Mouse (Mus musculus) thymus, postnatal 4 days (tissue): Measurements from ENCODE around the gene Baz1b.

Experiments used
- DNase-seq: peaks from one replicate; pipeline ENCODE4 v3.0.0; 2021

Baz1b gene

DNA sequence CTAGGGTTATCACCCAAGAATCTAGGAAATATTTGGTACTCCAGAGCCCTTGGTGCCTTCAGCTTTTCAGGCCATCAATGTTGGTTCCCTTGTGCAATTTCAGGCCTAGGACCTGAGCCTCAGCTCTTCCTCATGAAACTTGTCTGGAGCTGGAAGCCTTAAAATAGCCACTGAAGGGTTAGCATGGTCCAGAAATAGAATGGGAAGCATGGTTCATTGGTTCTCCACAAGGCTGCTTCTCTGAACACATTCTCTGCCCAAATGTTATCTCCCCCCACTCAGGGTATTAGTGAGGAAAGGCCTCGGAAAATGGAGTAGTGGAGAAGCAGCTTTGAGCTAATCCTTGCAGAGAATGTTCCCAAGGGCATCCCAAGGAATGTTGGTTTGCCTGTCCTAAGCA lies 54.4 kb downstream of the Baz1b start:
- no peak for DNase-seq

GRCm38 (mm10) chr5:135242136-135242535 lies 55.1 kb downstream of the Baz1b start:
- DNase-seq: no peak

- DNase-seq: no peak
Observed at GRCm38 (mm10) chr5:135242608-135243007, 55.5 kb downstream of the Baz1b start.

- DNase-seq: no peak
Observed at GRCm38 (mm10) chr5:135243166-135243565, 56.1 kb downstream of the Baz1b start.

DNA sequence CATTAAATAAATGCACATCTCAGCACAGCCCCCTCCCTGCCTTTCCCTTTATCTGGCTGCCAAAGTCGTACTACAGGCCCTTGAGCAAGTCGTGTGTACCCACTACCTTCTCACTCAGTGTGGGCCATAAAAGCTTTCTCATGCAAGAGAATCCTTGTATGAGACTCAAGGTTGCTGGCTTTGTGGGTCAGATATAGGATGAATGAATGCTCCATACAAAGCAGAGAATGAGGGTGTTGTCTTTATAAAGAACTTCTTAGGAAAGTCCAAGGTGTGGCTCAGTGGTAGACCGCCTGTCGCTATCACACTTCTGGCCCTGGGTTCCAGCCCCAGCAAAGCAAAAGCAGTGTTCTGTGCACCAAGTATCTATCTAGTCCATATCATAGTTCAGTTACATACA lies 59.5 kb downstream of the Baz1b start:
- DNase-seq: no peak

DNA sequence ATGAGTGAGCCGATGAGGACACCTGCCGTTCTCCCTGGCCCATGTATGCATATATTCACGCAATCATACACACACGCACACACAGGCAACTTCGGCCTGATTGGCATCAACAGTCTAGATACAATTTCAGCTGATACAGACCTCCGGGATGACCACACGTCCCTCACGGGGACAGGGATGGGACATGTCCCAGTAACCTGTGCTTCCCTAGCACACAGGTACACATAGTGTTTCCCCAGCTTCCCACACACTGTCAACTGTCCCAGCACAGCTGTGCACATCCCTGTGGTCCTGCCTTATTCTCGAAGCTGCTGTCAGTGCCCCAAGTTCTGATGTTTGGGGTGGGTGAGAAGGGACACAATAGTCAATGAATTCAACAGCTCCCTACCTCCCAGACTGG lies 60.3 kb downstream of the Baz1b start:
- DNase-seq: no peak

GRCm38 (mm10) chr5:135248956-135249676 lies 62.1 kb downstream of the Baz1b start:
- no peak for DNase-seq

- DNase-seq: peak; percentile 57
Observed at GRCm38 (mm10) chr5:135250186-135251078, 63.4 kb downstream of the Baz1b start.

DNA sequence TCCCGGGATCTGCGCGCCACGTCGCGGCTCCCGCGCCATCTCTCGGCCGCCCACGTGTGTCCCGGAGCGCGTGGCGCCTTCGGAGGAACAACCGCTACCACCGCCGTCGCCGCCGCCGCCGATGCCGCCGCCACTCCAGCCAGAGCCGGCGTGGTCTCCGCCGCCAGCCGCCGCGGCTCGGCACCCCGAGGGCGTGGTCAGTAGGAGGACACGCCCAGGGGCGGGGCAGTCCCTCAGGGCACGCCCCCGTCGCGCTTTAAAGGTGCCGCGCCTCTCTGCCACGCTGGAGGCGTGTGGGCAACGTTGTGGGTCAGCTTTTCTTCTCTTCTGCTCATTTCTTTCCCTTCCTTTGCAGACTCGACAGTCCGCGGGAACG lies 64.0 kb downstream of the Baz1b start, which contains the start of gene Fzd9:
Gene Fzd9, minus strand, starts transcription at position 152 of the 376 bp plus-strand sequence.
- peak; percentile 93 for DNase-seq

DNA sequence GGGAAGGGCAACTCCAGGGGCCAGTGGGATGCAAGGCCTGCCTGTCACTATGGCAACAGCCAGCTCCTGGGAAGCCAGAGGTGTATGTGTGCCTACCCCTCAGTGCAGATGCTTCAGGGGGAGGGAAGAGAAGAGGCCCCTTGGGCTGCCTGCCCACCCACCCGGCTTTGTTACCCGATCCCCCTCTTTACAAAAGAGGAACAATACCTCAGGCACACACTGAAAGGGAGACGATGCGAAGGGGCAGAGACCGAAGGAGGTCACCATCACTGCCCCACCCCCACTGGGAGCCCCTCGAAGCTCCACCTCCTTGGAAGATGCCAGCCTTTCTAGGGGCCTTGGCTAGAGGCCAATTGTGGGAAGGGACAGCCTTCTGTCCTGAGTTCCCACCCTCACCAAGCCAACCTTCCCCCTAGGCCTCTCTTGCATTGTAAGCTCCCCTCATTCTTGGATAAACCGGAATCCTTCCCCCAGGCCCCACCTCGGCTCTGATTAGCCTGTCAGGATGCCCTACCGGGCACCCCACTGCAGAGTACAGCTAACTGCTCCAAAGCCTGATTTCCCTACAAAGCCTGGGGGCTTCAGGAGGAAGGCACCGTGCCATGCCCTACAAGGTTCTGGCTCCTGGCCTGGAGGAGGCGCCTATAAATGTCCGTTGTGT lies 66.8 kb downstream of the Baz1b start:
- DNase-seq: no peak

DNA sequence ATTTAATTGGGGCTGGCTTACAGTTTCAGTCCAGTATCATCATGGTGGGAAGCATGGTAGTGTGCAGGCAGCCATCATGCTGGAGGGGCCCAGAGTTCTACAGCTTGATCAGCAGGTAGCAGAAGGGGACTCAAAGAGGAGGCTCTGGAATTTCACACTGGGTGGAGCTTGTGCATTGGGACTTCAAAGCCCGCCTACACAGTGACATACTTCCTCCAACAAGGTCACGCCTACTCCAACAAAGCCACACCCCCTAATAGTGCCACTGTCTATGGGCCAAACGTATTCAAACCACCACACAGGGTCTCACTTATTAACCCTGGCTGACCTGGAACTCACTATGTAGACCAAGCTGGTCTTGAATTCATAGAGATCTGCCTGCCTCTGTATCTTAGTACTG lies 69.1 kb downstream of the Baz1b start:
- no peak for DNase-seq

DNA sequence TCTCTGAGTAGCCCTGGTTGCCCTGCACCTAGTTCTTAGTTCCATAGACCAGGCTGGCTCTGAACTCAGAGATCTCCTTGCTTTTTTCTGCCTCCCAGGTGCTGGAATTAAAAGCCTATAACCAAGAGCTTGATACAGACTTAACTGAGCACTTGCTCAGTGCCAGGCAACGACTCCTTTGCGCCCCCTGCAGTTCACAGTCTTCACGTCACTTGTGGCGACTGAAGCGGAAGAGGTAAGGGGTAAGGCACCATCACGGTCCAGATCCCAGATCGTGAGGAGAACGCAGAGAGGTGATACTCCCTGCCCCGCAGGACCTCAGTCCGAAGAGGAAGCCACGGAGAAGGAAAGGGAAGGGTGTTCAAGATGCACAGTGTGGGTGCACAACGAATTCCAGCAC lies 70.5 kb downstream of the Baz1b start:
- DNase-seq: peak; percentile 62

DNA sequence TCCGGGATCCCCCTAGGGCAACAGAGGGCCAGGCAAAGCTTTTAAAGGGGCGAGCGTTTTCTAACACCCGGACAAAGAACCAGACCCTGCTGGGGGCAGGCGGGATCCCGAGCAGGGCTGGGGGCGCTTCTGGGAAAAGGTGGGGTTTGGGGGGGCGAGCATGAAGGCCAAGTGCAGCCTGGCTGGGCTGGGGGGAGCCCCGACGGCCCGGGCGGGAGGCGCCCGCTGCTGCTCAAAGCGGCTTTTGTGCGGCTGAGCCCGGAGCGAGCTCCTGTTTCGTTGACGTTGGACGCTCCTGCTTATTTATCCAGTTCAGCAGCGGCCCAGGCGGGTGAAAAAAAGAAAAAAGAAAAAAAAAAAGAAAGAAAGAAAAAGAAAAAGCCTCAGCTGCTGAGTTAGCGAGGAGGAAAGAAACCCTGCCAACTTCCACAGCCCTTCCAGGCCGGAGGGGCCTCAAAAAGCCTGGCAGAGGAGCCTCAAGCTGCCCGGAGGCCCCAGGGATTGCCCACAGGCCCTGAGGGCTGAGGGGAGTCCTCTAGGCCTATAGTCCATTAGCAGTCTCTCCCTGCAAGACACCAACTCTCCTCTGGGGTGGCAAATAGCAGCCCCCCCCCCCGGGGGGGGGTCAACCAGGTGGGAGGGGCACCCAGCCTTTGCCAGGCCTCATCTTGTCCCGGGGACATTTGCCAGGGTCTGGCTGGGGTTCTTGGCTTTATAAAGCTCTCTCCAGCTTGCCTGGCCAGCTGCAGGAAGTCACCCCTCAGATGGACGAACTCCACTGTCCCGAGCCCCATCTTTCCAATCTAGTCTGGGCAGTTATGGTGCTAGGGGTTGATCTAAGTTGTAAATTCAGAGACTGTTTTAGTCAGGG lies 71.5 kb downstream of the Baz1b start:
- DNase-seq: no peak

GRCm38 (mm10) chr5:135263866-135264503 lies 76.9 kb downstream of the Baz1b start:
- DNase-seq: peak; percentile 72

DNA sequence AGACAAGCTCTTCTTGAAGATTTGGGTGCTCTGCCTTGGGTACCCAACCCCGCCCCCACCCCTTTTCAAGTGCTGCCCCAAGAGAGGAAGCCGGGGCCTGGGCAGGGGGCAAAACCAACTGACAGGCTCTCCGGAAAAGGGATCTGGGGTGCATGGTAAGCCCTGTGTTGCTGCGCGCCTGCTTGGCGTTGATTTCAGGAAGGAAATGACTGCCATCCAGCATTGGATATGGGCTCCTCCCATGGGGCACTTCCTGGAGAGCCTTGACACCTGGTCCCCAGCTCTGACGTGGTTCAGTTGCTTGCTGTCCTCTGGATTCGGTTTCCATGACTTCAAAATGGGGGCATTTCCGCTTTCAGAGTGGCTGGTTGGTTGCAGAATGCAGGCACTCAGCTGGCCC lies 77.5 kb downstream of the Baz1b start:
- DNase-seq: peak; percentile 65

GRCm38 (mm10) chr5:135269451-135269850 lies 82.4 kb downstream of the Baz1b start:
- no peak for DNase-seq

GRCm38 (mm10) chr5:135270361-135270760 lies 83.3 kb downstream of the Baz1b start:
- DNase-seq: no peak

DNA sequence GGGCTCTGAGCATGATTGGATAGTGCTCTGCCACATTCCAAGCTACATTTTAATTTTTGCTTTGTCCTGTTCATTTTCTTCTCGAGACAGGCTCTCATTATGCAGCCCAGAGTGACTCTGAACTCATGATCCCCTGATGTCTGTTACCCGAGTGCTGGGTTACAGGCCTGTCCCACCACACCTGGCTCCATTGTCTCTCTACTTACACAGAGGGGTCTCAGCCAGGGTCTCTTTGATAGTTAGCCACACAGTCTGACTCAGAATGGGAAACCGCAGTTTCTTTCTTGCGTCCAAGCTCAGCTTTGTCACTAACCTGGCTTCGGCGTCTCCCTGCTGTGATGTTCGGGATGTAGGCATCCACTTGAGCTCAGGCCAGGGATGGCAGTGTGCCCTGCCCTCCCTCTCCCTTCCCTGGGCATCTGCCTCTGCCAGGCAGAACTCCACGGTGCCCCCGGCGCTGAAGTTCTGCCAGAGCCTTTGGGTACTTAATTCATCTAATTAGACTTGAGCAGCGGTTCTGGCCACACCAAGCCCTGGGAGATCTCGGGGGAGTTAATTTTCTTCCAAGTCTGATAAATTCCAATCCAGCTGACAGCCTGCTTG lies 84.6 kb downstream of the Baz1b start:
- DNase-seq: no peak

DNA sequence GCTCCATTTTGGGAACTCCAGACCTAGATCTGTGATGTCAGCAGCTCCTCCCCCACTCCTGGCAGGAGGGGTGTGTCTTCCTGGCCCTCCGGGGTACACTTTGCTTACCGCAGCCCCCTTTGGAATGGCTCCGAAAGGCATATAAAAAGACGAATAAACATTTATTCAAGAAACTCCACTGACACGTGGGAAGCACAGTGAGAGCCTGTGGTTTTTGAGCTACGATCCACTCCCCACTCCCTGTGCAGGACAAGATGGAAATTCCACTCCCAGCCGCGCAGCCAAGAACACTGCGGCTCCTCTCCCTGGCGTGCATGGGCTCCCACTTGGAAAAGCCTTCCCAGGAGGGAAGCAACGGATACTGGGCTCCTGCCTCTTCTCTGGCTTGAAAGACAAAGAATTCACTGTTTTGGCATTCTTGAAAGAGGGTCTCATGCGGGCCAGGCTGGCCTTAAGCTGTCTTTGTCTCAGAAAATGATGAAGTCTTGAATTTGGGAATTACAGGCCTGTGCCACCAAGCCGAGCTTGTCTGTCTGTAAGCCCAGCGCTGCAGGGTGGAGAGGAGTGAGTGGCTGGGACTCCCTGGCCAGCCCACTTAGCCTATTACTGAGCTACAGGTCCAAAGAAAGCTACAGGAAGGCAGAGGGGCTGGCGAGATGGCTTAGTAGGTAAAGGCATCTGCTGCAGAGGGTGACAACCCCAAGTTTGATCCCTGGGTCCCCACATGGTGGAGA lies 87.8 kb downstream of the Baz1b start:
- no peak for DNase-seq

DNA sequence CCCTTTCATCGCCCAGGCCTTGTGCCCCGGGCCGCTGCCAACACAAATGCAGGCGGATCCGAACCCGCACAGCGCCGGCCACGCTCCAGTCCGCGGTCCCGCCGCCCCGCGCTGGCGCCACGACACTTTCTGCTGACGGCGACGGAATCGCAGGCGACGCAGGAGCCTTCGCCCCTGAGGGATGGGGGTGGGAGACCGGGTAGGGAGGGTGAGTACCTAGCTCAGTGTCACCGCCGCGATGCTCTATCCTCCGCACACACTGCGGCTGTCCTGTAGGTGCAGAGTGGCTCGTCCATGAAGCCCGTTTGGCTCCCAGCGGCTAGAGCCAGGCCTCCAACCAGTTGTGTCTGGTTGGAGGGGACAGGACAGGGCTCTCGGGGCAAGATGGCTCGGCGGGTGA lies 89.5 kb downstream of the Baz1b start:
- no peak for DNase-seq

GRCm38 (mm10) chr5:135280226-135280625 lies 93.2 kb downstream of the Baz1b start:
- DNase-seq: no peak
